Mouse (Mus musculus) brain, adult 2 months (tissue): ENCODE results near the gene Tsc22d4.
"Not testable (repeated sequence)": the region's sequence is repeated elsewhere in the genome, so short reads cannot be mapped to it uniquely, and the experiment has no call there.

ENCODE experiments used
- DNase-seq: peaks from one replicate; pipeline ENCODE4 v3.0.0; 2011; ENCODE audit warnings: low read depth, low spot score

The Tsc22d4 gene

GRCm38 (mm10) chr5:137741023-137741931 is 4.3 kb upstream of the Tsc22d4 start, which contains the start of gene Nyap1:
TSS of gene Nyap1 (minus strand) at chr5:137741607.
- peak; percentile 88 for DNase-seq

- DNase-seq = no peak
These were observed 3.5 kb upstream of the Tsc22d4 start for GRCm38 (mm10) chr5:137742048-137742447.

DNA sequence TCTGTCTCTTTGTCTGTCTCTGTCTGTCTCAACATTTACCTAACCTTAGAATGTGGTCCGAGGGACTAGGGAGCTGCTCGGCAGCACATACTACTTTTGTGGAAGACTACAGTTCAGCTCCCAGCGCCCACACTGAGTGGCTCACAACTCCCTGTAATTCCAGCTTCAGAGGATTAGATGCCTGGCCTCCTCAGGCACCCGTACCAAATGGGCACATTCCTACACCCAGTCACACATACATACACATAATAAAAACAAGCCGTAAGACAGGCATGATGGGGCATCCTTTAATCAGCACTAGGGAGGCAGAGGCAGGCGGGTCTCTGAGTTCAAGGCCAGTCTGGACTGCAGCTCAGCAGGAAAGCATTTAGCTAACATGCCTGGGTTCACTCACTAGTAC is 2.7 kb upstream of the Tsc22d4 start:
- no peak for DNase-seq

DNA sequence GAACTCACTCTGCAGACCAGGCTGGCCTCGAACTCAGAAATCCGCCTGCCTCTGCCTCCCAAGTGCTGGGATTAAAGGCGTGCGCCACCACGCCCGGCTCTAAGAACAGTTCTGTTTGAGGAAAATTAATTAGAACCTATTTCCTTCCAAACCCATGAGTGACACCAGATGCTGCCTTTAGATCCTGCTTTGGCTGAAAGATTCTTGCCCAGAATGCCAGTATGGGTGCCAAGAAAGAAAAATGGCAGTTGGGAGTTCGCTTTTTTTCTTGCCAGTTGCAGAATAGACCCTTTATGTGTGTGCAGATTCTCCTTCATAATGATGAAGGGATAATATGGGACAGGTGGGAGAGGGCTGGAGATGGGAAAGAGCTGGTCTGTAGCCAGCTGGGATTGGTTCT is 1.3 kb upstream of the Tsc22d4 start:
- DNase-seq = no peak

GRCm38 (mm10) chr5:137746282-137746850 is 836 bp downstream of the Tsc22d4 start:
- DNase-seq = peak; percentile 56

GRCm38 (mm10) chr5:137746851-137747325 is 1.4 kb downstream of the Tsc22d4 start:
- DNase-seq = no peak

DNA sequence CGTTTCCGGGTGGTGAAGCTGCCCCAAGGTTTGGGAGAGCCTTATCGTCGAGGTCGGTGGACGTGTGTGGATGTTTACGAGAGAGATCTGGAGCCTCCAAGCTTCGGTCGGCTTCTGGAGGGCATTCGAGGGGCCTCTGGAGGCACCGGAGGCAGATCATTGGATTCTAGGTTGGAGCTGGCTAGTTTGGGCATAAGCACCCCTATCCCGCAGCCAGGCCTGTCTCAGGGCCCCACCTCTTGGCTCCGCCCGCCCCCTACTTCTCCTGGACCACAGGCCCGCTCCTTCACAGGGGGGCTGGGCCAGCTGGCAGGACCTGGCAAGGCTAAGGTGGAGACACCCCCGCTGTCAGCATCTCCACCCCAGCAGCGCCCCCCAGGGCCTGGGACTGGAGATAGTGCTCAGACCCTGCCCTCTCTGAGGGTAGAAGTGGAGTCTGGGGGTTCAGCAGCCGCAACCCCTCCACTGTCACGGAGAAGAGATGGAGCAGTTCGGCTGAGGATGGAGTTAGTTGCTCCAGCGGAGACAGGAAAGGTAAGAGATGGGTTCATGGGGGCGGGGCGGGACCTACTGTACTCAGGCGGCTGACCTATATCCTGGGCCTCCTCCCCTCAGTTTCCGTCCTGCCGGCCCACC is 1.9 kb downstream of the Tsc22d4 start:
- DNase-seq = peak; percentile 71

GRCm38 (mm10) chr5:137748130-137748770 is 2.7 kb downstream of the Tsc22d4 start:
- peak; percentile 43 for DNase-seq

- DNase-seq = no peak
These were observed 3.8 kb downstream of the Tsc22d4 start for GRCm38 (mm10) chr5:137749196-137749836.

DNA sequence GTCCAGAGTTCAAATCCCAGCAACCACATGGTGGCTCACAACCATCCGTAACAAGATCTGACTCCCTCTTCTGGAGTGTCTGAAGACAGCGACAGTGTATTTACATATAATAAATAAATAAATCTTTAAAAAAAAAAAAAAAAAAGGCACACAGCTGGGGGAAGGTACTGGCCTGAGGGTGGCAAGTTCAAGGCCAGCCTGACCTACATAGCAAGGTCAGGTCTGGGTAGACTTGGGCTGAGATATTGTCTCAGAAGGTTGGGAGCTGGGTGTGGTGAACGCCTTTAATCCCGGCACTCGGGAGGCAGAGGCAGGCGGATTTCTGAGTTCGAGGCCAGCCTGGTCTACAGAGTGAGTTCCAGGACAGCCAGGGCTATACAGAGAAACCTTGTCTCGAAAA is 4.7 kb downstream of the Tsc22d4 start:
- DNase-seq = not testable (repeated sequence)

GRCm38 (mm10) chr5:137751221-137751887 is 5.8 kb downstream of the Tsc22d4 start:
- DNase-seq = no peak

- no peak for DNase-seq
These were observed 6.5 kb downstream of the Tsc22d4 start for GRCm38 (mm10) chr5:137751988-137752387.

GRCm38 (mm10) chr5:137753111-137753832 is 7.7 kb downstream of the Tsc22d4 start:
- no peak for DNase-seq

GRCm38 (mm10) chr5:137755425-137755824 is 9.9 kb downstream of the Tsc22d4 start:
- DNase-seq = no peak

DNA sequence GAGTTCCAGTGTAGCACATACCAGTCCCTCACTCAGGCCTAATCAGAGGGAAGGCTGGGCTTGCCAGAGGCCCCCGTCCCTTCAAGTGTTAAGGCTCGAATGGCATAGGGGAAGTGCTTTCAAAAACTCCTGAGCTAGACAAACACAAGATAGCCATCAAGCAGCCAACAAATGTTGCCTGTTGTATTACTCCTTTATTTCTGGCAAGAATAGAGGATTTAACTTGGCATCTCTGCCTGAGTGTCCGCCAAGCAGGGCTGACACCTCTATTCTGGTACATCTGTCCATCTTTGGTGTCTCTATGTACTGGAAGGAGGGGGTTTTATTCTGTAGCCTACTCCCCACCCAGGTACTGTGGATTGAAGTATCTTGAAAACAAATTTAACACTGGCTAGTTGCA is 10.6 kb downstream of the Tsc22d4 start:
- peak; percentile 46 for DNase-seq

DNA sequence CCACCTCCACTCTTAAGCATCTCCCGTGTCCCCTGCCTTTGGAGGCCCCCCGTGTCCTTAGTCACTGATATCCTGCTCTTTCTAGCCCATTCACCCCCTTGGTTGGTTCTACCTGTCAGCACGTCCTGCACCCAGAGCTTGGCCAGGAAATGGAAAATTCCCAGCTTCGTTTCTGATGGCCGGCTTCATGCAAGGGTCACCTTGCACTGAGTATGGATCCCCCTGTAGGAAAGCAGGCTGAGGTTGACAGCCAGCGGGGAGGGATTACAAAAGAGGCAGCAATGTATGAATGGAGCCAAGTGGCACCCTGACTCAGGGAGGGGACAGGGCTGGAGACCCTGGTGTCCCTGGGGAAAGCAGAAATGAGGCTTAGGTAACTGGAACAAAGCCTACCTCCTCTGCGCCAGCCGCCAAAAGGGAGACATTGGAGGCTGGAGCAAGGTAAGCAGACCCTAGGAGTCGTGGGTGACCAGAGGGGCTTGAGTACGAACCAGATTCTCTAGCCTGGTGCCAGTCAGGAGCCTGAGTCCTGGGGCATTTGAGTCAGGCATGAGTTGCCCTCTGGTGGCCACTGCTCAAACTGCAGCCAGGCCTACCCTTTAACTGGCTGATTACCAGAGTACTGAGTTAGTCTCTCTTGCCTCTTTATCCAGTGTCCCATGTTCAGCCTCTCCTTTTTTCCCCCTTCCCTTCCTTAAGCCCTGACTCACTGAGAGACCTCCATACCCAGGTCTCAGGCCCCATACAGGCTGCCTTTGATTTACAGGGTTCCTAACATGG is 11.5 kb downstream of the Tsc22d4 start:
- DNase-seq = peak; percentile 93

DNA sequence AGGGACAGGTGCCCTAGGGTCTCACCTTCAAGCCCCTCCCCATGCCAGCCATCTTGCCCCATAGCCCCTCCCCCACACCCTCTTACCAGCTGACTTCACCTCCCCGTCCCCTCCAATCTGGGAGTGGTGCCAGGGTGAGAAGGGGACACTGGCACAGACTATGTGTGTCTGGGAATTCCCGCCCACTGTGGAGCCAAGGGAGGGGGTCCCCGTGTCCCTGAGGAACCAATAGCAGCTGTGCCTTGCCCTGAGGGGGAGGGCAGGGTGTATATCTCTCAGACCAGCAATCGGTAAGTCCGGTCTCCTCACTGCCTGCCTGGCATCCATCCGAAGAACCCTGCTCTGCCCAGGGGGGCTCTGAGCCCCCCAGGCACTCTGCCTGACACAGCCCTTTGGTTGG is 12.4 kb downstream of the Tsc22d4 start:
- peak; percentile 94 for DNase-seq

DNA sequence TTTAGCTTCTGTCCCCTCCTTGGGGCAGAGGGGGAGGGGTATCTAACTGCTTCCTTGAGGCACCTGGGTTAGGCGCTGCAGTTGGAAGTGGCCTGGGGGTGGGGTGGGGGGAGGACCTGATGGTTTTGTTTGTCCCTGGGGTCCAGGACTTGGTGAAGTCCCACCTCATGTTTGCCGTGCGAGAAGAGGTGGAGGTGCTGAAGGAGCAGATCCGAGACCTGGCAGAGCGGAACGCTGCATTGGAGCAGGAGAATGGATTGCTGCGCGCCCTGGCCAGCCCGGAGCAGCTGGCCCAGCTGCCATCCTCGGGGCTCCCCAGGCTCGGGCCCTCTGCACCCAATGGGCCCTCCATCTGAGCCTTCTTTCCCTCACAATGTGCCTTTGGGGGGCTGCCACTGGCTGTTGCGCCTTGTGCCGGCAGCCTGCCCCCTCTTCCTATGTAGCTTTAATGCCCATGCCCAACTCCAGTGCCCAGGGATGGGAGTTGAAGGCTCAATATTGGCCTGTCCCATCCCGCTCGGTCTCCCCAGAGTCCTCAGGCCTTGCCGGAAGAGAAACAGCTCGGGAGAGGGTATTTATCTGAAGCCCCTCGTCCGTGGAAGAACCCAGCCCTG is 13.5 kb downstream of the Tsc22d4 start:
- DNase-seq = no peak

- DNase-seq = peak; percentile 97
These were observed 14.5 kb downstream of the Tsc22d4 start for GRCm38 (mm10) chr5:137759971-137760412.
